ENCODE assay signal across 10 mouse cellular contexts in the genomic region with DNA sequence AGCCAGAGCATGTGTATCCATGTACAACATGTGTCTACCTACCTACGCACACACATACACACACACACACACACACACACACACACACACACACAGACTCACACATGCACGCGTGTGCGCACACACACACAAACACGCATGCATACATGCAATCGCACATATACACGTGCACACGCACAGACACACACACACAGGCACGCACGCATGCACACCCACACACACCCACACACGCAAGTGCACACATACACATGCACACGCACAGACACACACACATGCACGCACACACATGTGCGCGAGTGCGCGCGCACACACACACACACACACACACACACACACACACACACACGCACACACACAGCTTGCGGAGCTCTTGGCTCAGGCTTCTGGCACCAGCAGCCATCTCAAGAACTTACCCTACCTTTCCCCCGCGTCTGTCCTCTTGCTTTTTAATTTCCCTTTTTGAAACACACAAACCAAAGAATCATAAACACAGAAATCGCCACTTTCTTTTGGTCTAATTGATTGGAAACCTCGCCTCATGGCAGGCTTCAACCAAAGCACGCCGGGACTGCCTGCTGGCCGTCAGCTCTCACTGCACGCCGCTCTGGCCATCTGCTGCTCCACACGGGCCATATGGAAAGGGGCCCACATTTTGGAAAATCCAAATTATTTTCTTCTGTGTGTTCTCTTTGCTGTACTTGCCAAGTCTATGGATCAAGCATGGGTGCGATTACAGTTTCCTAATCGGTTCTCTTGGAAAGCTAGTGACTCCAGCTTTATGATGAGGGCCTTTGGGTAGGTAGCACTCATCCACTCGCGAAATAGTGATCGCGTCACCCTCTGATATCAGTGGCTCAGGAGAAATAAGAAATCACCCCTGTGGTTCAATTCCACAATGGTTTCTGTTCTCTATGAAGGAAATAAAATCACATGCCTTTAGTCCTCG.
A peak's percentile ranks its signal among the peaks of the same experiment; 100 is the strongest.
DNase-seq lines count a peak whose midpoint lies in the region; ATAC-seq and TF ChIP-seq lines count a peak whose summit lies in the region.
"Had no signal": no experiment of that assay in that cellular context is flagged by ENCODE, and none has a peak within 500 bp of the region (broad histone marks: within the 10 kb centered on the region; RNA-seq: fewer than 3 reads in every experiment).

No protein-coding gene starts in this region.

- H3K27me3 ChIP-seq in midbrain, embryonic 16.5 days (ENCODE audit: control insufficient read depth, insufficient read depth, low read depth, low read length) = no peaks in the 10 kb centered on the region
- no peaks in the 10 kb centered on the region for H3K27me3 ChIP-seq in midbrain, embryonic 13.5 days
- H3K27me3 ChIP-seq in stomach, postnatal 0 days (ENCODE audit: control insufficient read depth, insufficient read depth, low read length) = no peaks in the 10 kb centered on the region

- no peak overlapping the region for H3K27ac ChIP-seq in midbrain, embryonic 16.5 days (ENCODE audit: low read length)
- H3K27ac ChIP-seq in midbrain, embryonic 13.5 days = no peak overlapping the region
- no peak overlapping the region for H3K27ac ChIP-seq in stomach, postnatal 0 days (replicated peaks)

- no peak overlapping the region for H3K9ac ChIP-seq in midbrain, embryonic 16.5 days (ENCODE audit: low read depth, low read length)
- H3K9ac ChIP-seq in midbrain, embryonic 13.5 days (replicated peaks) = no peak overlapping the region
- no peak overlapping the region for H3K9ac ChIP-seq in stomach, postnatal 0 days (ENCODE audit: low read length)

- H3K4me3 ChIP-seq in midbrain, embryonic 16.5 days (ENCODE audit: low read depth, low read length) = no peak overlapping the region
- no peak overlapping the region for H3K4me3 ChIP-seq in midbrain, embryonic 13.5 days (replicated peaks)
- H3K4me3 ChIP-seq in stomach, postnatal 0 days (ENCODE audit: low read depth, low read length) = no peak overlapping the region

- no peaks in the 10 kb centered on the region for H3K9me3 ChIP-seq in midbrain, embryonic 16.5 days (replicated peaks; ENCODE audit: control insufficient read depth, low read length, poor library complexity, severe bottlenecking)
- H3K9me3 ChIP-seq in midbrain, embryonic 13.5 days = no peaks in the 10 kb centered on the region
- no peaks in the 10 kb centered on the region for H3K9me3 ChIP-seq in stomach, postnatal 0 days (ENCODE audit: control insufficient read depth, low read length)

- TF ChIP-seq EP300 in stomach, postnatal 0 days (optimal IDR thresholded peaks at IDR 0.05) = no peak

- H3K4me1 ChIP-seq in midbrain, embryonic 16.5 days (ENCODE audit: control insufficient read depth, insufficient read depth, low read length) = no peaks in the 10 kb centered on the region
- H3K4me1 ChIP-seq in midbrain, embryonic 13.5 days (replicated peaks) = no peaks in the 10 kb centered on the region
- H3K4me1 ChIP-seq in stomach, postnatal 0 days (replicated peaks; ENCODE audit: control insufficient read depth, insufficient read depth) = no peaks in the 10 kb centered on the region

- DNase-seq in heart, adult 11 months = peak; percentile 70
- no peak for DNase-seq in heart, postnatal 25 days (ENCODE audit: low spot score)
- peak; percentile 74 to 79 for DNase-seq in cerebellum, postnatal 25 days
- DNase-seq in stomach, postnatal 0 days (ENCODE audit: low spot score) = peak; percentile 9
- DNase-seq in heart, adult 9 months (ENCODE audit: low spot score in 2 of 2) = no peak
- no peak for DNase-seq in urinary bladder, adult 18-20 months (ENCODE audit: low spot score in 2 of 2)
- DNase-seq: adrenal gland, adult 8-10 months; gastrocnemius, postnatal 25 days had no signal

- no peak for TF ChIP-seq CTCF in stomach, postnatal 0 days (IDR thresholded peaks at IDR 0.05; ENCODE audit: low read depth)

- intact Hi-C loops in heart, postnatal 25 days (cut with DNase I) = loop anchor here (5.0 kb wide), 2 partner anchors 347 to 558 kb away; no protein-coding TSS in a partner anchor

- no peaks in the 10 kb centered on the region for H3K36me3 ChIP-seq in midbrain, embryonic 16.5 days (ENCODE audit: control insufficient read depth, insufficient read depth, low read length)
- no peaks in the 10 kb centered on the region for H3K36me3 ChIP-seq in midbrain, embryonic 13.5 days
- H3K36me3 ChIP-seq in stomach, postnatal 0 days (ENCODE audit: control insufficient read depth, insufficient read depth, low read length) = no peaks in the 10 kb centered on the region

- 0 out of 2 replicates have a peak, but pooled peaks have one; percentile 28 for ATAC-seq in midbrain, embryonic 16.5 days
- no peak for ATAC-seq in midbrain, embryonic 13.5 days
- ATAC-seq in stomach, postnatal 0 days (ENCODE audit: low FRiP score, low TSS enrichment) = no peak

- WGBS in midbrain, embryonic 16.5 days = 91% methylated on average over 37 of the region's 37 CpGs
- WGBS in midbrain, embryonic 13.5 days = 94% methylated on average over 37 of the region's 37 CpGs
- 91% methylated on average over 37 of the region's 37 CpGs for WGBS in stomach, postnatal 0 days

- H3K4me2 ChIP-seq in midbrain, embryonic 16.5 days (ENCODE audit: low read length) = no peak overlapping the region
- no peak overlapping the region for H3K4me2 ChIP-seq in midbrain, embryonic 13.5 days (replicated peaks)
- no peak overlapping the region for H3K4me2 ChIP-seq in stomach, postnatal 0 days (replicated peaks; ENCODE audit: low read depth)

Comparison
In these comparisons a context has a peak if more than half of its experiments do, and no peak if none do; other contexts are left out.
1. DNase-seq: peak in heart, adult 11 months (single experiment), cerebellum, postnatal 25 days (2 of 2) and stomach, postnatal 0 days (single experiment); none in heart, postnatal 25 days (single experiment), heart, adult 9 months (0 of 2) and urinary bladder, adult 18-20 months (0 of 2).